ENCODE assay signal across 14 mouse cellular contexts in genomic region chr2:71019277-71019676, GRCm38 (mm10). TPM values are rescaled to one million over a fixed set of nuclear protein-coding genes. Genes with fewer than 3 reads are reported as not detected.
A peak's percentile ranks its signal among the peaks of the same experiment; 100 is the strongest.
DNase-seq lines count a peak whose midpoint lies in the region; ATAC-seq lines count a peak whose summit lies in the region.
"Had no signal": no experiment of that assay in that cellular context is flagged by ENCODE, and none has a peak within 500 bp of the region (broad histone marks: within the 10 kb centered on the region; RNA-seq: fewer than 3 reads in every experiment).

No protein-coding gene starts in this region.

- no peak for ATAC-seq in forebrain, embryonic 12.5 days (ENCODE audit: low FRiP score)
- ATAC-seq in hindbrain, embryonic 13.5 days (ENCODE audit: low FRiP score): no peak
- ATAC-seq in inflammation-experienced regulatory T-cells, adult 6 months: no peak
- ATAC-seq in megakaryocyte-erythroid progenitor cell, adult 5-6 weeks (replicated peaks; ENCODE audit: low FRiP score, low TSS enrichment, poor library complexity, severe bottlenecking): no peak
- ATAC-seq: Patski had no signal

- H3K9ac ChIP-seq in forebrain, embryonic 12.5 days: no peak overlapping the region
- H3K9ac ChIP-seq in hindbrain, embryonic 13.5 days: no peak overlapping the region
- H3K9ac ChIP-seq: embryonic facial prominence, embryonic 12.5 days; neural tube, embryonic 12.5 days had no signal

- no peaks in the 10 kb centered on the region for H3K9me3 ChIP-seq in forebrain, embryonic 10.5 days
- no peaks in the 10 kb centered on the region for H3K9me3 ChIP-seq in forebrain, embryonic 12.5 days
- H3K9me3 ChIP-seq in hindbrain, embryonic 13.5 days: no peaks in the 10 kb centered on the region
- H3K9me3 ChIP-seq: embryonic facial prominence, embryonic 12.5 days; neural tube, embryonic 12.5 days had no signal

- no peaks in the 10 kb centered on the region for H3K27me3 ChIP-seq in forebrain, embryonic 10.5 days (ENCODE audit: poor library complexity, severe bottlenecking)
- no peaks in the 10 kb centered on the region for H3K27me3 ChIP-seq in forebrain, embryonic 12.5 days
- H3K27me3 ChIP-seq in hindbrain, embryonic 13.5 days: no peaks in the 10 kb centered on the region
- H3K27me3 ChIP-seq: embryonic facial prominence, embryonic 12.5 days; neural tube, embryonic 12.5 days; Patski had no signal

- WGBS in forebrain, embryonic 10.5 days: 71% methylated on average over 9 of the region's 9 CpGs
- WGBS in forebrain, embryonic 12.5 days: 57% methylated on average over 9 of the region's 9 CpGs
- WGBS in hindbrain, embryonic 13.5 days: 56% methylated on average over 9 of the region's 9 CpGs

- H3K4me1 ChIP-seq in forebrain, embryonic 10.5 days: peaks cover 23% of the 10 kb centered on the region
- peaks cover 11% of the 10 kb centered on the region for H3K4me1 ChIP-seq in forebrain, embryonic 12.5 days
- peaks cover 17% of the 10 kb centered on the region for H3K4me1 ChIP-seq in hindbrain, embryonic 13.5 days (replicated peaks)
- H3K4me1 ChIP-seq: embryonic facial prominence, embryonic 12.5 days; neural tube, embryonic 12.5 days had no signal

- H3K36me3 ChIP-seq in forebrain, embryonic 10.5 days (replicated peaks): 0 out of 2 replicates have a peak, but pooled peaks cover 2% of the 10 kb centered on the region
- no peaks in the 10 kb centered on the region for H3K36me3 ChIP-seq in forebrain, embryonic 12.5 days (replicated peaks)
- H3K36me3 ChIP-seq in hindbrain, embryonic 13.5 days: no peaks in the 10 kb centered on the region
- H3K36me3 ChIP-seq: embryonic facial prominence, embryonic 12.5 days; neural tube, embryonic 12.5 days had no signal

- H3K27ac ChIP-seq in forebrain, embryonic 10.5 days: peak overlapping the region; percentile 60; the same call in 1 of the 2 replicates
- no peak overlapping the region for H3K27ac ChIP-seq in forebrain, embryonic 12.5 days
- peak overlapping the region; percentile 62 for H3K27ac ChIP-seq in hindbrain, embryonic 13.5 days
- H3K27ac ChIP-seq: embryonic facial prominence, embryonic 12.5 days; neural tube, embryonic 12.5 days had no signal

- H3K4me3 ChIP-seq in forebrain, embryonic 10.5 days: no peak overlapping the region
- H3K4me3 ChIP-seq in forebrain, embryonic 12.5 days (replicated peaks): no peak overlapping the region
- H3K4me3 ChIP-seq in hindbrain, embryonic 13.5 days: no peak overlapping the region
- H3K4me3 ChIP-seq: embryonic facial prominence, embryonic 12.5 days; neural tube, embryonic 12.5 days had no signal

- no peak for DNase-seq in forebrain, embryonic 10.5 days (ENCODE audit: extremely low spot score, low spot score)
- DNase-seq in layer of hippocampus, adult 11-12 months (ENCODE audit: low spot score): peak; percentile 35
- DNase-seq in layer of hippocampus, postnatal 25 days (ENCODE audit: extremely low spot score in 1 of 2, low spot score in 1 of 2): no peak
- DNase-seq in cerebellum, postnatal 25 days: peak; percentile 25 to 53
- DNase-seq: adrenal gland, postnatal 36 days; kidney, postnatal 14 days; lung, postnatal 10 days had no signal

- no peak overlapping the region for H3K4me2 ChIP-seq in forebrain, embryonic 12.5 days
- no peak overlapping the region for H3K4me2 ChIP-seq in hindbrain, embryonic 13.5 days
- H3K4me2 ChIP-seq: embryonic facial prominence, embryonic 12.5 days; neural tube, embryonic 12.5 days had no signal

RNA-seq across cellular contexts. Expression of gene Dcaf17, which starts 35.9 kb away (rescaled TPM):
- 38.4 and 41.6 TPM in 2 replicates for polyA plus RNA-seq in forebrain, embryonic 10.5 days (2016; fragmentation: Nextera tagmentation; extraction: Ambion mirVana)
- 40.0 and 41.0 TPM in 2 replicates for polyA plus RNA-seq in forebrain, embryonic 12.5 days (2016; fragmentation: Nextera tagmentation; extraction: Ambion mirVana)
- 10 to 100 TPM; 10.9 to 13.6 TPM for total RNA-seq in layer of hippocampus, postnatal 25 days (2021)
- 34.0 and 35.8 TPM in 2 replicates for polyA plus RNA-seq in hindbrain, embryonic 13.5 days (2015; fragmentation: Nextera tagmentation; extraction: Ambion mirVana)
- 10 to 100 TPM; 17.9 to 22.8 (median 22.3) TPM for polyA plus RNA-seq in inflammation-experienced regulatory T-cells, adult 6 months (2017; shearing (Covaris generic))
- total RNA-seq in megakaryocyte-erythroid progenitor cell, adult 5-6 weeks (2014; fragmentation: Nextera tagmentation): 13.9 and 19.9 TPM in 2 replicates
- 10.8 and 14.7 TPM in 2 replicates for total RNA-seq in megakaryocyte-erythroid progenitor cell, adult 5-6 weeks (2017)

RNA-seq across cellular contexts. Expression of gene Mettl8, which starts 36.1 kb away (rescaled TPM):
- polyA plus RNA-seq in forebrain, embryonic 10.5 days (2016; fragmentation: Nextera tagmentation; extraction: Ambion mirVana): 20.3 and 20.6 TPM in 2 replicates
- 18.1 and 19.5 TPM in 2 replicates for polyA plus RNA-seq in forebrain, embryonic 12.5 days (2016; fragmentation: Nextera tagmentation; extraction: Ambion mirVana)
- total RNA-seq in layer of hippocampus, postnatal 25 days (2021): 10 to 100 TPM; 11.9 to 14.2 TPM
- polyA plus RNA-seq in hindbrain, embryonic 13.5 days (2015; fragmentation: Nextera tagmentation; extraction: Ambion mirVana): 15.7 and 16.4 TPM in 2 replicates
- 10 to 100 TPM in 2 of 3 experiments, 1 to 10 TPM in 1; 8.0 to 17.2 (median 14.0) TPM for polyA plus RNA-seq in inflammation-experienced regulatory T-cells, adult 6 months (2017; shearing (Covaris generic))
- 74.2 and 84.3 TPM in 2 replicates for total RNA-seq in megakaryocyte-erythroid progenitor cell, adult 5-6 weeks (2014; fragmentation: Nextera tagmentation)
- 37.6 and 40.3 TPM in 2 replicates for total RNA-seq in megakaryocyte-erythroid progenitor cell, adult 5-6 weeks (2017)

Comparison
In these comparisons a context has a peak if more than half of its experiments do, and no peak if none do; other contexts are left out.
1. DNase-seq: peak in layer of hippocampus, adult 11-12 months (single experiment) and cerebellum, postnatal 25 days (2 of 2); none in forebrain, embryonic 10.5 days (single experiment) and layer of hippocampus, postnatal 25 days (0 of 2).